Mouse (Mus musculus): Measurements from ENCODE around the gene Cdk2. TPM values are rescaled to one million over a fixed set of nuclear protein-coding genes. Genes with fewer than 3 reads are reported as not detected.

Gene Cdk2
- total RNA-seq, 2 experiments from 2014 or later: 2.1 to 2.6 TPM

DNA sequence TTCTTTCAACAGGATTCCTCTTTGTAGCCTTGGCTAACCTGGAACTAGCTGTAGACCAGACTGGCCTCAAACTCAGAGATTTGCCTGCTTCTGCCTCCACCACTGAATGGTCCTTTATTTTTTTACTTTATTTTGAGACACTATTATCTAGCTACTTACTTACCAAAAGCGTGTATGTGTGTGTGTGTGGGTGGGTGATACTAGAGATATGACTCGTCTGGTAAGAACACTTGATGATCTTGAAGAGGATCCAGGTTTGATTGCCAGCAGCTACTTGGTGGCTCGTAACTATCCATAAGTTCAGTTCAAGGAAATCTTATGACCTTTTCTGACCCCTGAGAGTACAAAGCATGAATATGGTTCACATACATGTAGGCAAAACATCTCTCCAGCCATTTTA, 39.5 kb downstream of the Cdk2 start:
- no peak for DNase-seq (ENCODE audit: low spot score in 2 of 2)

GRCm38 (mm10) chr10:128664808-128665207, 40.0 kb downstream of the Cdk2 start:
- DNase-seq (ENCODE audit: low spot score in 2 of 2): no peak
- intact Hi-C loops (cut with DNase I): no loop called here

More for the DNA sequence above, 39.5 kb downstream of the Cdk2 start:
- intact Hi-C loops (cut with DNase I): no loop called here

- intact Hi-C loops (cut with DNase I): no loop called here
- no peak for DNase-seq (ENCODE audit: low spot score in 2 of 2)
These were observed 41.2 kb downstream of the Cdk2 start for GRCm38 (mm10) chr10:128663441-128664220.

DNA sequence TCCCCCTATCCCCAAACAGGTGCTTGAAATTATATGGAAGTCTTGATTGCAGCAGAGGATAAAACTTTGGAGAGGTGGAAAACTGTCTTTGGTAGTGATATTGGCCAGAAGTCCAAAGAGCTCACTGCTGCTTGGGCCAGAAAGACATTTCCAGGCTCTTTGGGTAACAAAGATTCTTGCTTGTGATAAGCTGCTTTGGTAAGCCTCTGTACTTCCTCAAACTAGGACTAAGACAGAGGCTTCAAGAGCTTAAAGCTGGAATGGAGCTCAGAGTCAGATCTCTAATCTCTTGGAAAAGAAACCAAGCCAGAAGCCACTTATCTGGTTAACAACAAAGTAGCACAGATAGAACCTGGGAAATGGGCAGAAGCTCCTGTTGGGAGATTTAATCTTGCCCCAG, 42.4 kb downstream of the Cdk2 start:
- no peak for DNase-seq (ENCODE audit: low spot score in 2 of 2)

DNA sequence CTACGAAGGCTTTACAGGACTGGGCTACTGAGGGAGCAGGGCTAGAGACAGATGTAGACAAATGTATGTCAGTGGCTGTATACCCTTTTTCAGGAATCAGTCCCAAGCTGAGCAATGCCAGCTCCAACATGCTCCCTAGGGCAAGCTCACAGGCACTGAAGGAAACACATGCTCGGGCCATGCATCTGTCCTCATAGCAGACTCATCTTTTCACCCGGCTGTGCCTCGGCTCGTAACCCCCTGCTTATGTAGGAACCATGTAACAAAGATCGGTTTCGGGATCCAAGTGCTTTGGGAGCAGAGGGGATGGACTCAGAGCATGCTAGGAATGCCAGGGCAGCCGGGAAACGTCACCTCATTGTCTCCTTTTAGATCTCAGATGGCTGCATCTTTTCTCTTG, 45.3 kb downstream of the Cdk2 start:
- intact Hi-C loops (cut with DNase I): no loop called here

More for the DNA sequence above, 42.4 kb downstream of the Cdk2 start:
- intact Hi-C loops (cut with DNase I): no loop called here

GRCm38 (mm10) chr10:128657844-128658243, 47.0 kb downstream of the Cdk2 start:
- DNase-seq (ENCODE audit: low spot score in 2 of 2): no peak
- intact Hi-C loops (cut with DNase I): no loop called here

More for the DNA sequence above, 45.3 kb downstream of the Cdk2 start:
- DNase-seq (ENCODE audit: low spot score in 2 of 2): no peak

- DNase-seq (ENCODE audit: low spot score in 2 of 2): no peak
- intact Hi-C loops (cut with DNase I): no loop called here
These were observed 48.1 kb downstream of the Cdk2 start for GRCm38 (mm10) chr10:128656731-128657130.

- DNase-seq (ENCODE audit: low spot score in 2 of 2): no peak
- intact Hi-C loops (cut with DNase I): no loop called here
These were observed 49.6 kb downstream of the Cdk2 start for GRCm38 (mm10) chr10:128655254-128655653.

DNA sequence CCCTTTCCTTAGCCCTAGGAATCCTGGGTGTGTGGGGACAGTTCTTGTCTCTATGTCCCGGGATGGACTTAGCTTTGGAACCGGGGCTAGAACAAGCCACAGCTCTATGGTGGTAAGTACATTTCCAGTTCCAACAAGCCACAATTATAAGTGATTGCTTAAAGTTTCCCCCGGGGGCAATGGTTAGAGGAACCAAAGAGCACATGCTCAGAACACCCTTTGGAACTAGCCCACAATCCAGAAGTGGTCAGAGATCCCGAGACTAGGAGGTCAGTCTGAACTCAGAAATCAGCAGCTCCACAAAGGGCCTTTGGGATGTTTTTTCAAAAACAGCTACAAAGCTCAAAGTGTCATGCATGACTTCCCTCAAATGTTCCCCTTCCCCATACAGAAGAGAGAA, 51.0 kb downstream of the Cdk2 start:
- no peak for DNase-seq (ENCODE audit: low spot score in 2 of 2)
- intact Hi-C loops (cut with DNase I): no loop called here

Other genes starting within 250 kb of the Cdk2 start
- gene Smarcc2, start 245.8 kb downstream of the Cdk2 start, total RNA-seq (2021): 100 to 1,000 TPM; 238 to 245 TPM
- 100 to 1,000 TPM; 547 to 629 TPM for gene Myl6, start 210.9 kb downstream of the Cdk2 start, total RNA-seq (2021)
- gene Myl6b, start 206.3 kb downstream of the Cdk2 start, total RNA-seq (2021): 10 to 100 TPM; 26.3 to 27.0 TPM
- gene Esyt1, start 179.2 kb downstream of the Cdk2 start, total RNA-seq (2021): 1 to 10 TPM; 8.5 to 9.0 TPM
- 10 to 100 TPM; 14.2 to 15.0 TPM for gene Zc3h10, start 157.3 kb downstream of the Cdk2 start, total RNA-seq (2021)
- 1,000 to 10,000 TPM; 1,491 to 1,683 TPM for gene Rpl41, start 155.7 kb downstream of the Cdk2 start, total RNA-seq (2021)
- gene Pa2g4, start 139.0 kb downstream of the Cdk2 start, total RNA-seq (2021): 10 to 100 TPM; 58.2 to 59.3 TPM
- 1 to 10 TPM; 6.5 to 9.4 TPM for gene Erbb3, start 115.4 kb downstream of the Cdk2 start, total RNA-seq (2021)
- gene Rps26, start 78.3 kb downstream of the Cdk2 start, total RNA-seq (2021): 100 to 1,000 TPM; 245 to 252 TPM
- gene Ikzf4, start 59.0 kb downstream of the Cdk2 start, total RNA-seq (2021): 10 to 100 TPM; 10.2 to 19.0 TPM
- gene Suox, start 31.0 kb downstream of the Cdk2 start, total RNA-seq (2021): 10 to 100 TPM; 12.0 to 12.6 TPM
- gene Rab5b, start 8.8 kb downstream of the Cdk2 start, total RNA-seq (2021): 100 to 1,000 TPM; 129 to 134 TPM
- gene Pmel, start 836 bp downstream of the Cdk2 start, total RNA-seq (2021): under 1 TPM; 0.48 to 0.79 TPM
- gene Dgka, start 39.8 kb upstream of the Cdk2 start, total RNA-seq (2021): 1 to 10 TPM; 5.6 to 7.8 TPM
- gene Pym1, start 42.9 kb upstream of the Cdk2 start, total RNA-seq (2021): 10 to 100 TPM; 27.7 to 31.8 TPM
- gene Mmp19, start 85.9 kb upstream of the Cdk2 start, total RNA-seq (2021): under 1 TPM; 0.50 to 0.76 TPM
- gene Dnajc14, start 99.0 kb upstream of the Cdk2 start, total RNA-seq (2021): 10 to 100 TPM; 65.0 to 66.9 TPM
- 1 to 10 TPM; 8.4 to 8.5 TPM for gene Tmem198b, start 99.3 kb upstream of the Cdk2 start, total RNA-seq (2021)
- 10 to 100 TPM; 32.9 to 40.9 TPM for gene Sarnp, start 112.3 kb upstream of the Cdk2 start, total RNA-seq (2021)
- gene Ormdl2, start 116.6 kb upstream of the Cdk2 start, total RNA-seq (2021): 1 to 10 TPM; 7.1 to 7.7 TPM
- gene Gdf11, start 186.7 kb upstream of the Cdk2 start, total RNA-seq (2021): 10 to 100 TPM; 12.6 to 14.7 TPM
- 10 to 100 TPM; 59.5 to 64.6 TPM for gene Cd63, start 196.0 kb upstream of the Cdk2 start, total RNA-seq (2021)
- gene Rdh5, start 217.9 kb upstream of the Cdk2 start, total RNA-seq (2021): 1 to 10 TPM; 6.7 to 7.0 TPM
- 10 to 100 TPM; 85.2 to 95.4 TPM for gene Bloc1s1, start 219.0 kb upstream of the Cdk2 start, total RNA-seq (2021)
- 10 to 100 TPM; 13.0 to 16.5 TPM for gene Itga7, start 228.8 kb upstream of the Cdk2 start, total RNA-seq (2021)